Mouse (Mus musculus): ENCODE measurements at regions not wholly inside any gene's neighbourhood (a gene's known extent, or its start where the extent isn't known, plus 50 kb on each side); places are given as distances from the start of the nearest gene placed in this dataset.

DNA sequence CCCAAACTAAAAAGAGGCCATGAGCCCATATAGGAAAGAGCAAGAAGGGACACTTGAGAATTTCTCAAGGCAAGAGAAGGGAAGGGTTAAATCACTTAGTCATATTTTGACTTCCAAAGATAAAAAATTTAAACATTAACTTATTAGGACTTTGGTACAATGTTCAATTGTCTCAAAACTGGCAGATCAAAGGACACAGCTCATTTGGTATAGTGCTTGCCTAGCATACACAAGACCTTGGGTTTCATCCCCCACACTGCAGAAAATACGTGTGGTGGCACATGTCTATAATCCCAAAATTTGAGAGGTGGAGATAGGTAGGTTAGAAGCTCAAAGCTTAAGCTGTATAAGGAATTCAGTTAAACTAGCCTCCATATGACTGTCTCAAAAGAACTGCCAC lies 658.4 kb upstream of the Pfkp start:
- Histone ChIP-seq H3K9me3 (ENCODE audit: low read length) (no peaks in the 10 kb centered on the region), H3K36me3 (ENCODE audit: insufficient read depth, low read length) (no peaks in the 10 kb centered on the region), H3K4me1 (ENCODE audit: insufficient read depth, low read length) (no peaks in the 10 kb centered on the region), H3K4me3 (ENCODE audit: low read depth, low read length) (no peak overlapping the region), H3K27me3 (ENCODE audit: insufficient read depth, low read length) (no peaks in the 10 kb centered on the region), H3K4me2 (ENCODE audit: low read depth, low read length, poor library complexity, severe bottlenecking) (no peak overlapping the region), H3K27ac (ENCODE audit: low read depth, low read length) (no peak overlapping the region), H3K9ac (replicated peaks; ENCODE audit: low read length, poor library complexity, severe bottlenecking) (no peak overlapping the region)
- 84% methylated on average over 1 of the region's 1 CpGs for WGBS
- TF ChIP-seq CTCF (IDR thresholded peaks at IDR 0.05) = no peak
- DNase-seq (ENCODE audit: low spot score) (no peak), ATAC-seq (ENCODE audit: low FRiP score) (no peak)

DNA sequence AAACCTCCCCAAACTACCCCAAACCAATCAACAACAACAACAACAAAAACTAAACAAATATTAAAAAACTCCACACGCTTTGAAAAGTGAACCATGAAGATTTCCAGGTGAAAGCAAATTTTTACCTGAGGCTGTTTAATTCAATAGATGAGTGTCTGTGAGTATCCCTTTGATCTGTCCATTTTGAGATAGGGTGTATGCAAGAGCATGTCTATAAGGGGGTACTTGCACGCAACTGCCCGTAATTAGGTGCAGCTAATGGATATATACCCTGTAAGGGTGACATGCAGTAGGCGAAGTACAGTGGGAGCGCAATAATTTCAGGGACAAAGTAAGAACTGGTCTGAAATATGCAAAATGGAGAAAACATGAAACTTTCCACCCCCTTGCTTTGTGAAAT lies 658.8 kb upstream of the Pfkp start:
- Histone ChIP-seq H3K4me2 (ENCODE audit: low read depth, low read length, poor library complexity, severe bottlenecking) (no peak overlapping the region), H3K9me3 (ENCODE audit: low read length) (no peaks in the 10 kb centered on the region), H3K27ac (ENCODE audit: low read depth, low read length) (no peak overlapping the region), H3K27me3 (ENCODE audit: insufficient read depth, low read length) (no peaks in the 10 kb centered on the region), H3K4me3 (ENCODE audit: low read depth, low read length) (no peak overlapping the region), H3K36me3 (ENCODE audit: insufficient read depth, low read length) (no peaks in the 10 kb centered on the region), H3K9ac (replicated peaks; ENCODE audit: low read length, poor library complexity, severe bottlenecking) (no peak overlapping the region), H3K4me1 (ENCODE audit: insufficient read depth, low read length) (no peaks in the 10 kb centered on the region)
- DNase-seq (ENCODE audit: low spot score) (no peak), ATAC-seq (ENCODE audit: low FRiP score) (no peak)
- TF ChIP-seq CTCF (IDR thresholded peaks at IDR 0.05) = no peak
- 93% methylated on average over 5 of the region's 5 CpGs for WGBS

DNA sequence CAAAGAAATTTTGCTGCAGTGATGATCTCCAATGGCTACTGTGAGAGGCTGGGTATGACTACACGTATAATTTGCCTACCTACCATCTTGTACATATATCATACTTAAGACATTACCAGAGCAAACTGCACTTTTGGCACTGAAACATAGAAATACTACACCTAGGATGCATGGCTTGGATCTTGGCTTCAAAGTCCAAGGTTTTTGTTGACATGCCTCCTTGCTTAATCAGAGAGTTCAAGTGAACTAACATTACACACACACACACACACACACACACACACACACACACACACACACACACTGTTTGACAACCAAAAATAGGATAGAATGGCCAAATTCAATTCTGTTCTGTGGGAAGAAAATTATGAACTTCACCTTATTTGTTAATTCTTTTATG lies 664.9 kb upstream of the Pfkp start:
- H3K9me3 ChIP-seq (ENCODE audit: low read length) = no peaks in the 10 kb centered on the region
- no peak overlapping the region for H3K4me3 ChIP-seq (ENCODE audit: low read depth, low read length)
- DNase-seq (ENCODE audit: low spot score) = no peak
- WGBS = 100% methylated on average over 1 of the region's 1 CpGs
- H3K9ac ChIP-seq (replicated peaks; ENCODE audit: low read length, poor library complexity, severe bottlenecking) = no peak overlapping the region
- no peak for ATAC-seq (ENCODE audit: low FRiP score)
- no peak for TF ChIP-seq CTCF (IDR thresholded peaks at IDR 0.05)
- H3K4me2 ChIP-seq (ENCODE audit: low read depth, low read length, poor library complexity, severe bottlenecking) = no peak overlapping the region
- no peak overlapping the region for H3K27ac ChIP-seq (ENCODE audit: low read depth, low read length)
- no peaks in the 10 kb centered on the region for H3K36me3 ChIP-seq (ENCODE audit: insufficient read depth, low read length)
- H3K27me3 ChIP-seq (ENCODE audit: insufficient read depth, low read length) = no peaks in the 10 kb centered on the region
- no peaks in the 10 kb centered on the region for H3K4me1 ChIP-seq (ENCODE audit: insufficient read depth, low read length)

DNA sequence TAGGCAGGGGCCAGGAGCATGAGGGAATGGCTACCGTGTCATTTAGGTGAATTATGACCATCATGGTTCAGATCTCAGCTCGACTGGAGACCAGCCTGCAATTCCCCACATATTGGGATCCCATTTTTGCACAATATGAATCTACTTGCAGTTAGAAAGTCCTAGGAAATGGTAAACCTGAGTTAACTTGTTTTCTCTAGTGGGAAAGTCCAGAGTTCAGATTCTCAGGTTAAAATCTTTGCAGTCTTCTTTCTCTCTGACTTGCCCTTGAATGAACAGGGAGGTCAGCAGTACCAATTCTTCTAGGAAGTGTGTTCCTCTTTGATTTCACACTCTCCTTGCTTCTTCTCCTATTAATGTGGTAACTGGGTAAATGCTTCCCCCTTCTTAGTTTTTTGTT lies 681.6 kb upstream of the Pfkp start:
- no peaks in the 10 kb centered on the region for H3K36me3 ChIP-seq (ENCODE audit: insufficient read depth, low read length)
- H3K27me3 ChIP-seq (ENCODE audit: insufficient read depth, low read length) = no peaks in the 10 kb centered on the region
- no peak overlapping the region for H3K4me3 ChIP-seq (ENCODE audit: low read depth, low read length)
- H3K9me3 ChIP-seq (ENCODE audit: low read length) = peaks cover under 1% of the 10 kb centered on the region; the same call in 1 of the 2 replicates
- ATAC-seq (ENCODE audit: low FRiP score) (no peak), DNase-seq (ENCODE audit: low spot score) (no peak)
- 86% methylated on average over 2 of the region's 2 CpGs for WGBS
- H3K4me2 ChIP-seq (ENCODE audit: low read depth, low read length, poor library complexity, severe bottlenecking) = no peak overlapping the region
- H3K9ac ChIP-seq (replicated peaks; ENCODE audit: low read length, poor library complexity, severe bottlenecking) = no peak overlapping the region
- no peak for TF ChIP-seq CTCF (IDR thresholded peaks at IDR 0.05)
- no peak overlapping the region for H3K27ac ChIP-seq (ENCODE audit: low read depth, low read length)
- no peaks in the 10 kb centered on the region for H3K4me1 ChIP-seq (ENCODE audit: insufficient read depth, low read length)

DNA sequence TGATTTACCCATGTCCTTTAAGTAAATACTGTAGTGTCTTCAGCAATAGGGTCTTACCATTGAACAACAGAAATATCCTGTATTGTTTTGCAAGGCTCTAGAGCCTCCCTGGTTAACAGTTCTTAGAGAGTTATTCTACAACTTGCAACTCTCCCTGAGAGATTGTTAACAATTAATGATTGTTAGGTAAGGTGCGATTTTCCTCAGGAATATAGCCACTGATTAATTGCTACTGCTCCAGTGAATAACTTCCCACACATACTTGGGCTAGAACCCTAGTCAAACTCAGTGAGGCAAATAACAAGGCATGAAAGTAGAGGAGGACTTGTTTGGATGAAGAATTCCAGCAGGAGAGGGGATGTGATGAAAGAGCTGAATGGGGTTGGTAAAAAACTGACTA lies 697.2 kb upstream of the Pfkp start:
- no peak overlapping the region for H3K4me2 ChIP-seq (ENCODE audit: low read depth, low read length, poor library complexity, severe bottlenecking)
- DNase-seq (ENCODE audit: low spot score) (no peak), ATAC-seq (ENCODE audit: low FRiP score) (no peak)
- H3K27ac ChIP-seq (ENCODE audit: low read depth, low read length) = no peak overlapping the region
- H3K4me3 ChIP-seq (ENCODE audit: low read depth, low read length) = no peak overlapping the region
- WGBS = 84% methylated on average over 1 of the region's 1 CpGs
- no peaks in the 10 kb centered on the region for H3K27me3 ChIP-seq (ENCODE audit: insufficient read depth, low read length)
- no peak for TF ChIP-seq CTCF (IDR thresholded peaks at IDR 0.05)
- no peaks in the 10 kb centered on the region for H3K36me3 ChIP-seq (ENCODE audit: insufficient read depth, low read length)
- no peaks in the 10 kb centered on the region for H3K9me3 ChIP-seq (ENCODE audit: low read length)
- H3K9ac ChIP-seq (replicated peaks; ENCODE audit: low read length, poor library complexity, severe bottlenecking) = no peak overlapping the region
- no peaks in the 10 kb centered on the region for H3K4me1 ChIP-seq (ENCODE audit: insufficient read depth, low read length)

DNA sequence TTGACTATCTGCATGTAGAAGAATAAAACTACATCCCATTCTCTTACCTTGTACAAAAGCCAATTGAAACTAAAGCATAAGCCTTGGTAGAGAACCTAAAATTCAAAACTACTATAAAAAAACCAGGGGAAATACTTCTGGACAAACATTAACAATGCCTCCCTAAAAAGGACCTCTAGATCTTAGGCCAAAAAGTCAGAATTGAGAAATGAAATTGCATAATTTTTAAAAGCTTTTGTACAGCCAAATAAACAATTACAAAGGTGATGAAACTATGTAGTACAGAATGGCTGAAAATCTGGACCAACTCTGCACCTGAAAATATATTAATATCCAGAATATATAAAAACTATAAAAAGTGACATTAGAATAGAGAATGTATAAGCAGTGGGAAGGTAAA lies 699.9 kb upstream of the Pfkp start:
- no peak overlapping the region for H3K4me2 ChIP-seq (ENCODE audit: low read depth, low read length, poor library complexity, severe bottlenecking)
- H3K9me3 ChIP-seq (ENCODE audit: low read length) = no peaks in the 10 kb centered on the region
- DNase-seq (ENCODE audit: low spot score) (no peak), ATAC-seq (ENCODE audit: low FRiP score) (no peak)
- H3K9ac ChIP-seq (replicated peaks; ENCODE audit: low read length, poor library complexity, severe bottlenecking) = no peak overlapping the region
- no peak overlapping the region for H3K4me3 ChIP-seq (ENCODE audit: low read depth, low read length)
- H3K27ac ChIP-seq (ENCODE audit: low read depth, low read length) = no peak overlapping the region
- no peaks in the 10 kb centered on the region for H3K27me3 ChIP-seq (ENCODE audit: insufficient read depth, low read length)
- no peaks in the 10 kb centered on the region for H3K4me1 ChIP-seq (ENCODE audit: insufficient read depth, low read length)
- TF ChIP-seq CTCF (IDR thresholded peaks at IDR 0.05) = no peak
- no peaks in the 10 kb centered on the region for H3K36me3 ChIP-seq (ENCODE audit: insufficient read depth, low read length)

DNA sequence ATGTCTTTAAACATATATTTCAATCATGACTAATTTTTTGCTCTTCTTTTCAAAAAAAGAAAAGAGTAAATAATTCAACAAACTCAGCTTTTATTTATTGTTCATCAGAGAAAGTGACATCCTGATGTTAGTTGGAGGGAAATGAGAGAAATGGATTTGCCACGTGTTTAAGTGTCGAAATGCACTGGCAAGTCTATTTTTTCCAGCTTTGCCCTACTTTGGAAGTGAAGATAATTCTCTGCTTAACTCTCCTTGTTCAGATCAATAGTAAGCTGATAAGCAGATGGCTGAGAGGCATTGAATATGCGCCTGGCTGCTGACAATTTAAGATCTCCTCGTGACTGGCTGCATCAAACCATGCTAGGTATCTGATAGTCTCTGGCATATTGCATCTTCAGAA lies 704.4 kb upstream of the Pfkp start:
- no peak for TF ChIP-seq CTCF (IDR thresholded peaks at IDR 0.05)

More for the DNA sequence above, 704.4 kb upstream of the Pfkp start:
- no peak overlapping the region for H3K4me3 ChIP-seq (ENCODE audit: low read depth, low read length)
- H3K9ac ChIP-seq (replicated peaks; ENCODE audit: low read length, poor library complexity, severe bottlenecking) = no peak overlapping the region
- no peaks in the 10 kb centered on the region for H3K27me3 ChIP-seq (ENCODE audit: insufficient read depth, low read length)
- no peak overlapping the region for H3K27ac ChIP-seq (ENCODE audit: low read depth, low read length)
- H3K4me2 ChIP-seq (ENCODE audit: low read depth, low read length, poor library complexity, severe bottlenecking) = no peak overlapping the region
- H3K9me3 ChIP-seq (ENCODE audit: low read length) = no peaks in the 10 kb centered on the region
- no peak for DNase-seq (ENCODE audit: low spot score)
- no peak for ATAC-seq (ENCODE audit: low FRiP score)
- no peaks in the 10 kb centered on the region for H3K4me1 ChIP-seq (ENCODE audit: insufficient read depth, low read length)
- WGBS = 52% methylated on average over 4 of the region's 4 CpGs
- no peaks in the 10 kb centered on the region for H3K36me3 ChIP-seq (ENCODE audit: insufficient read depth, low read length)
